Mouse (Mus musculus) heart, embryonic 15.5 days (tissue): Measurements from ENCODE around the gene Slc16a6. TPM values are rescaled to one million over a fixed set of nuclear protein-coding genes. Genes with fewer than 3 reads are reported as not detected.
A peak's percentile ranks its signal among the peaks of the same experiment; 100 is the strongest.

Experiments
- ATAC-seq: fragments of 200-750 bp; cut with Nextera tagmentation; replicated peaks from 2 replicates; pipeline ENCODE4 v1.8.0; 2017; ENCODE audit warnings: low read depth, moderate TSS enrichment; ENCODE audit not compliant: insufficient number of reproducible peaks, insufficient read depth, low FRiP score
- H3K27ac ChIP-seq: fragments of 300-500 bp; sonication (generic); 2 replicates; pipeline ENCODE4 v1.5.1; 2015; ENCODE audit warnings: mild to moderate bottlenecking, inconsistent platforms
- H3K27me3 ChIP-seq: fragments of 300-500 bp; sonication (generic); 2 replicates; pipeline ENCODE4 v1.6.1; 2015; ENCODE audit warnings: inconsistent platforms
- H3K36me3 ChIP-seq: fragments of 300-500 bp; sonication (generic); 2 replicates; pipeline ENCODE4 v1.6.1; 2015; ENCODE audit warnings: mild to moderate bottlenecking, inconsistent platforms
- H3K4me1 ChIP-seq: fragments of 300-500 bp; sonication (generic); replicated peaks from 2 replicates; pipeline ENCODE4 v1.6.1; 2015; ENCODE audit warnings: inconsistent platforms
- H3K4me2 ChIP-seq: fragments of 300-500 bp; sonication (generic); 2 replicates; pipeline ENCODE4 v1.6.1; 2015; ENCODE audit warnings: inconsistent platforms, mild to moderate bottlenecking, moderate library complexity
- H3K4me3 ChIP-seq: fragments of 300-500 bp; sonication (generic); 2 replicates; pipeline ENCODE4 v1.5.1; 2015; ENCODE audit warnings: mild to moderate bottlenecking, inconsistent platforms
- H3K9ac ChIP-seq: fragments of 300-500 bp; sonication (generic); 2 replicates; pipeline ENCODE4 v1.6.1; 2015; ENCODE audit warnings: mild to moderate bottlenecking, inconsistent platforms
- H3K9me3 ChIP-seq: fragments of 300-500 bp; sonication (generic); replicated peaks from 2 replicates; pipeline ENCODE4 v1.6.1; 2016; ENCODE audit warnings: inconsistent platforms
- WGBS: fragments of 180-500 bp; shearing (Covaris S2); methylation state at CpG from one replicate; pipeline ENCODE4 v1.1.7; 2015; ENCODE audit warnings: mixed read lengths; 5-methylcytosine and 5-hydroxymethylcytosine counted together
- polyA plus RNA-seq: library from polyadenylated mRNA; unstranded; fragments of >200 nt; fragmentation: Nextera tagmentation; extraction: Ambion mirVana; gene quantifications from 2 replicates; pipeline ENCODE4 v1.2.1, GENCODE M21; 2015

Slc16a6 gene
- polyA plus RNA-seq, 1 experiment from 2014 or later: 6.0 TPM

DNA sequence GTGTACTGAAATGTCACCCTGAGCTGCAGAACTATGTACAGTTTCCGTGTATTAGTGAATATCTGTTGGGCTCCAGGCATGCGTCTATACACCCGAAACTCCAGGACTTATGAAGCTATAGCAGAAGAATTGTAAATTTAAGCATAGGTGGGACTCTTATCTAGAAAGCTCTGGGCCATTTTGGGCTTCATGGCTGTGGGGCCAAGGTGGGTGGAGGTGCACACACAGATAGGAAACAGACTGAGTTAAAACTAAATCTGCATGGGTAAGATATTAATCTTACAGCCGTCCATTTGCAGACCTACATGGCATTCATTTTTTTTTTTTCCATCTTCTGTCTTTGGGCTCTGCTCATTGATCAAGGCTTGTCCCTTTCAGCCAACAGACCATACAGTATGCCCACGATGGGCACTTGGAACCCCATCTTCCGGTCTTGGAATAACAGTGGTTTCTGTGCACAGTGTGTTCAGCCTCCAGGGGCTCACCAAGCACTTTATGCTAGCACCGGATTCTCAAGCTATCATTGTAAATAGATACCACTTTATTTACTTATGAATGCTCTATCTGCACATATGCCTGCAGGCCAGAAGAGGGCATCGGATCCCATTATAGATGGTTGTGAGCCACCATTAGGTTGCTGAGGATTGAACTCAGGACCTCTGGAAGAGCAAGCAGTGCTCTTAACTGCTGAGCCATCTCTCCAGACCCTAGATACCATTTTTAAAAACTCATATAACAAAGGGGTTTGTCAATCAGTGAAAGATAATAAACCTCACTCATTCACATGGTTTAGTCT lies 29.7 kb downstream of the Slc16a6 start:
- Histone ChIP-seq H3K36me3 (no peaks in the 10 kb centered on the region), H3K27ac (no peak overlapping the region), H3K9ac (no peak overlapping the region), H3K4me1 (peaks cover 19% of the 10 kb centered on the region), H3K27me3 (no peaks in the 10 kb centered on the region), H3K4me3 (no peak overlapping the region), H3K9me3 (no peaks in the 10 kb centered on the region), H3K4me2 (no peak overlapping the region)
- no peak for ATAC-seq
- WGBS: 86% methylated on average over 8 of the region's 8 CpGs

DNA sequence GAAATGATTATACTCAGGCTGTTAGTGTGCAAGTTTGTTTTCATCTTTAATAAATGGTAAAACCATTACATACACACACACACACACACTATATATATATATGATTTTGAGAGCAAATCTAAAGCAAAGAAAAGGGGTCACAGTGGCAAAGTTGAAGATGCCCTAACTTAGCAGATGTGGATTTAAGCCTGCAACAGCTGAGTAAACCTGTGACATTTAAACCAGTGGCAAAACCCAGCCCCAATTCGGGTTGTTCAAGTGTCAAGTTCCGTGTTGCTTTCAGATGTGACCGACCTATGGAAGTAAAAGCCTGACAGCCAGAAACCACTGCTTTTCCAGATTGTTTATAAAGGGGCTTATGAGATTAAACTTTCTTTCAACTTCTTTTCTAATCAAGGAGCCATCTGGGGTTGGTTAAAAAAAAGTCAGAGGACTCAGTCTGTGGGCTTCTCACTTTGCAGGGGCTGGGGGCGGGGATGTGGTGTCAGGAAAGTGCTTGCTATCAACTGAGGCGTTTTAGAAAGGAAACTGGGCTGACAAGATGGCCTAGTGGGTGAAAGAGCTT lies 31.1 kb downstream of the Slc16a6 start:
- H3K9ac ChIP-seq: no peak overlapping the region
- H3K27ac ChIP-seq: no peak overlapping the region
- H3K36me3 ChIP-seq: 0 out of 2 replicates have a peak, but pooled peaks cover 2% of the 10 kb centered on the region
- WGBS: 48% methylated on average over 5 of the region's 5 CpGs
- H3K4me3 ChIP-seq: no peak overlapping the region
- no peaks in the 10 kb centered on the region for H3K9me3 ChIP-seq
- peaks cover 19% of the 10 kb centered on the region for H3K4me1 ChIP-seq
- no peak for ATAC-seq
- no peak overlapping the region for H3K4me2 ChIP-seq
- no peaks in the 10 kb centered on the region for H3K27me3 ChIP-seq

DNA sequence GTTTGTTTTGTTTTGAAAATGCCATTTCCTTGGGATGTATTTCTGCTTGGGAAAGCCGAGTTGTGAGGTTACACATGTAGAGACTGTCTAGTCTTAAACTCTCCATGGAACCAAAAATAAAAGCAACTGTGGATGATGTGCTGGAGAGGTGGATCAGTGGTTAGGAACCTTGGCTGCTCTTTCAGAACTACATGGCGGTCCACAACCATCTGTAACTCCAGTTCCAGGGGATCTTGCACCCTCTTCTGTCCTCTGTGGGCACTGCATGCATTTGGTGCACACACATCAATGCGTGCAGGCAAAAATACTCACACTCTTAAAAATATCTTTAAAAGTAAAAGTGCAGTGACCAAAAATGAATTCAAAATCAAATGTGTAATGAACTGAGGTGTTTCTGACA lies 32.3 kb downstream of the Slc16a6 start:
- no peak for ATAC-seq
- Histone ChIP-seq H3K27me3 (no peaks in the 10 kb centered on the region), H3K4me3 (no peak overlapping the region), H3K27ac (no peak overlapping the region), H3K36me3 (0 out of 2 replicates have a peak, but pooled peaks cover 10% of the 10 kb centered on the region), H3K4me2 (no peak overlapping the region; the same call in 1 of the 2 replicates), H3K9me3 (no peaks in the 10 kb centered on the region), H3K9ac (no peak overlapping the region), H3K4me1 (peaks cover 19% of the 10 kb centered on the region)
- WGBS: 61% methylated on average over 3 of the region's 3 CpGs

DNA sequence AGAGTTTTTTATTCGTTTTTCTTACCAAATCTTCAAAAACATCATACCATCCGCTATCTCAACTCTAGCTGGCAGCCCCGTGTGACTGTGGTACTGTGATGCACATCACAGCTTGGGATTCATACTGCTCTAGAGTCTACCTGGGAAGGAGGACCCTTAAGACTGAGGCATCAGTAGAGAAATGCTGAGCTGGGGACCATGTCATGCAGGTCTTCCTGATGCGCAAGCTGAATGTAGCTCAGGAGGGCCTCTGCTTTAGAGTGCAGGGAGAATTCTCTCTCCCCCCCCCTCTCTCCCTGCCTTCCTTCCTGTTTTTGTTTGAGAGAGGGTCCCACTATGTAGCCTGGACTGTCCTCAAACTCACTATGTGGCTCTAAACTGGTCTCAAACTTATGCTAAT lies 32.8 kb downstream of the Slc16a6 start:
- 0 out of 2 replicates have a peak overlapping the region, but pooled peaks have one; percentile 73 for H3K9ac ChIP-seq
- H3K27me3 ChIP-seq: no peaks in the 10 kb centered on the region
- peaks cover 19% of the 10 kb centered on the region for H3K4me1 ChIP-seq
- no peaks in the 10 kb centered on the region for H3K9me3 ChIP-seq
- ATAC-seq: no peak
- H3K4me3 ChIP-seq: peak overlapping the region; percentile 69
- no peak overlapping the region for H3K27ac ChIP-seq
- H3K36me3 ChIP-seq: peaks cover 13% of the 10 kb centered on the region; the same call in 1 of the 2 replicates
- 59% methylated on average over 4 of the region's 4 CpGs for WGBS
- peak overlapping the region; percentile 95 for H3K4me2 ChIP-seq

DNA sequence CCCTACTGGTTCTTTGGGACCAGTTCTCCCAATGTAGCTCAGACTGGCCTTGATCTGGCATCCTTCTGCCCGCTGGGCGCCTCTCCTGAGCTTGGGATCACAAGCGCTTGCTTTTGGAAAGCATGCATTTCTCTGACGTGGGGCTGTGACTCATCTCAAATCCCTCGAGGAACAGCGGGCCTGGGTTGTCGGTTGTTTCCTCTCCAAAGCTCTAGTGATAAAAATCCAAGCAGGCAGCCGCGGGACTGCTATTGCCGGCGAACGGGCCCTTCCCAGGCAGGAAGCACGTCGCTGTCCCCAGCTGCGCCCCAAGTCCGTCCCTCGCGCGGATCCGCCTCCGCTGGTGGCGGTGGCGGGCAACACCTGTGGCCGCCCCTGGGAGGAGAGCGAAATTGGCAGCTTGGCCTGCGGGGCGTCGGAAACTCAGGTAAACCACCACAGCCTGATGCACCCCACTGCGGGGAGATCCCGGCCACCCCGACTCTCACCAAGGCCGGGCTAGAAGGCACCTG lies 33.5 kb downstream of the Slc16a6 start:
- Histone ChIP-seq H3K4me1 (peaks cover 19% of the 10 kb centered on the region), H3K9me3 (no peaks in the 10 kb centered on the region), H3K27me3 (no peaks in the 10 kb centered on the region), H3K4me2 (peak overlapping the region; percentile 95), H3K27ac (peak overlapping the region; percentile 69), H3K9ac (peak overlapping the region; percentile 73), H3K4me3 (peak overlapping the region; percentile 69), H3K36me3 (peaks cover 21% of the 10 kb centered on the region)
- WGBS: 1% methylated on average over 32 of the region's 32 CpGs
- peak; percentile 82 for ATAC-seq

DNA sequence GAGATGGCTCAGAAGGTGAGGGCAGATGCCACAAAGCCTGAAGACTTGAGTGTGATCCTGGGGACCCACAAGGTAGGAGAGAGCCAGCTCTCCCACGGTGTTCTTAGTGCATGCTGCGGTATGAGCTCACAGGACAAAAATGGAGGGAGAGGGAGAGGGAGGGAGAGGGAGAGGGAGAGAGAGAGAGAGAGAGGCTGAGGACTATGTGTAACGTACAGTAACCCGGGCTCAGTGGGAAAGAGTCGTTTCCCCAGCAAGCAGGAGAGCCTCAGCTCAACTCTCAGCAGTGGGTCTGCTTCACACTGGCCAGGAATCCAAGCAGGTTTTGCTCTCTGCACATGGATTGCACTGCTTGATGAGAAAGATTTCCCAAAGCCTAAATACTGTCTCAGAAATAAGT lies 34.2 kb downstream of the Slc16a6 start:
- no peaks in the 10 kb centered on the region for H3K27me3 ChIP-seq
- ATAC-seq: 0 out of 2 replicates have a peak, but pooled peaks have one; percentile 10

DNA sequence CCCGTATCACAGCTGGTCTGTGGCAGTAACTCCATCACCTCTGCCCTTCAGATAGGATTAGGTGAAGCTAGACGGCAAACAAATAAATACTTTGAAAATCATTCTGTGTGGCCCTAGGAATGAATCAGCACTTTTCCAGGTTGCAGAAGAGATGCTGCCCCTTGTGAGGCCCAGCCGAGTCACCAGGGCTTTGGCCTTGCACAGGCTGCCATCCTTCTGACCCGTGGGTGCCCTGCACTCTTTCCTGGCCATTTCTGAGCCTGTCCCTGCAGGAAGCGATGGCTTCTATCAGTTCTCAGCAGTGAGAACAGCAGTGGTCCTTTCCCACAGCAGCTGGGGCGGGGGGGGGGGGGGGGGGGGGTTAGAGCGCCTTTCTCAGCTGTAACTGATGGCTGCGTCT lies 36.5 kb downstream of the Slc16a6 start:
- Histone ChIP-seq H3K4me1 (peaks cover 19% of the 10 kb centered on the region), H3K36me3 (peaks cover 33% of the 10 kb centered on the region), H3K27me3 (no peaks in the 10 kb centered on the region), H3K9me3 (no peaks in the 10 kb centered on the region), H3K27ac (no peak overlapping the region), H3K4me2 (no peak overlapping the region), H3K4me3 (no peak overlapping the region), H3K9ac (no peak overlapping the region)
- 54% methylated on average over 8 of the region's 8 CpGs for WGBS
- no peak for ATAC-seq

More for the DNA sequence above, 34.2 kb downstream of the Slc16a6 start:
- Histone ChIP-seq H3K4me3 (peak overlapping the region; percentile 69), H3K9ac (peak overlapping the region; percentile 73; the same call in 1 of the 2 replicates), H3K36me3 (peaks cover 27% of the 10 kb centered on the region), H3K27ac (peak overlapping the region; percentile 69), H3K4me2 (peak overlapping the region; percentile 95), H3K4me1 (peaks cover 19% of the 10 kb centered on the region), H3K9me3 (no peaks in the 10 kb centered on the region)
- WGBS: 12% methylated on average over 5 of the region's 5 CpGs

DNA sequence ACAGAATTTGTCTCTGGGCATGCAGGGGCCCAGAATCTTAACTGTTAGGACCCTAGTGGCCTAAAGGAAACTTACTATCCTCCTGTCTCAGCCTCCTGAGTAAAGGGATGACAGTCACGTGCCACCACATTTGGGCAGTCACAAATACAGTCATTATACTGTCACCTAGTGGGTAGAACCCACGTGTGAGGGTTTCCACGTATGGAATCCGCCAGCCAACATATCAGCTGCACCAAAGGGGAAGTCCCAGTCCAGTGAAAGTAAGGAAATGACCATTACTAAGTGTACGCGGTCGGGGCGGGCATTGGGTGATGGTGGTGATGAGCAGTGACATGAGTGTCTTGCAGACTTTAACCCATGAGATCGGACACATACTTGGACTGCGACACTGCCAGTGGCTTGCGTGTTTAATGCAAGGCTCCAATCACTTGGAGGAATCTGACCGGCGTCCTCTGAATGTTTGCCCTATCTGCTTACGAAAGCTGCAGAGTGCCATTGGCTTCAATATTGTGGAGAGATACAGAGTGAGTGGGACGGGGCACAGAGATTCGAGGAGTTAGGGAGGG lies 39.1 kb downstream of the Slc16a6 start:
- H3K27ac ChIP-seq: no peak overlapping the region
- no peaks in the 10 kb centered on the region for H3K9me3 ChIP-seq
- H3K4me1 ChIP-seq: peaks cover 12% of the 10 kb centered on the region
- H3K4me2 ChIP-seq: no peak overlapping the region
- H3K4me3 ChIP-seq: no peak overlapping the region
- no peaks in the 10 kb centered on the region for H3K27me3 ChIP-seq
- no peak for ATAC-seq
- peaks cover 51% of the 10 kb centered on the region for H3K36me3 ChIP-seq
- 88% methylated on average over 16 of the region's 16 CpGs for WGBS
- no peak overlapping the region for H3K9ac ChIP-seq

DNA sequence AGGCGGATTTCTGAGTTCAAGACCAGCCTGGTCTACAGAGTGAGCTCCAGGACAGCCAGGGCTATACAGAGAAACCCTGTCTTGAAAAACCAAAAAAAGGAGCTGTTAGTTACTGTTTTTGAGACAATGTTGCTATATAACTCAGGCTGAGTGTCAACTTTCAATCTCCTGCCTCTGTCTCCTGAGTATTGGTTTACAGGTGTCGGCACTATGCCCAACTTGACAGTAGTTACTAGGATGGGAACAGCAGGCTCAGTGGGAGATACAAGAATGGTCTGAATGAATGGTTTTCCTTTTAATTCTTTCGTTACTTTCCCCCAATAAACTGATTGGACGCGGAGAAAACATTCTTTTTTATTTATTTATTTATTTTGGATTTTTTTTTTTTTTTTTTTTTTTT lies 46.0 kb downstream of the Slc16a6 start:
- no peak for ATAC-seq
- Histone ChIP-seq H3K4me3 (no peak overlapping the region), H3K4me2 (no peak overlapping the region), H3K36me3 (peaks cover 29% of the 10 kb centered on the region), H3K9ac (no peak overlapping the region), H3K4me1 (peaks cover 18% of the 10 kb centered on the region), H3K27ac (no peak overlapping the region), H3K27me3 (no peaks in the 10 kb centered on the region), H3K9me3 (no peaks in the 10 kb centered on the region)
- 96% methylated on average over 5 of the region's 5 CpGs for WGBS

DNA sequence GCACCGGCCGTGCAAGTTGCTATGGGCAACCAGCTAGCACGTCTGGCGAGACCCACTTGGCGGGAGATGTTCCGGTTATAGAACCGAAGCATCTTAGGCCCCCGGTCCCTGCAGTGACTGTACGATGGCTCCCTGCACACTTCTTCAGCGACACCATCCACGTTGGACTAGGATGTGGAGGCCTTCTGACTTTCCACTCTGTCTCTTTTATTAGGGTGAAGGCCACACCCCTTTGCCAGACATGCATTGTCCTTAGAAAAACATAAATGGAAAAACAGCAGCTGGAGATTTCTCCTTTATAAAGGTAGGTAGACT lies 47.2 kb downstream of the Slc16a6 start:
- H3K27me3 ChIP-seq: no peaks in the 10 kb centered on the region
- H3K9ac ChIP-seq: peak overlapping the region; percentile 72
- WGBS: under 1% methylated on average over 11 of the region's 11 CpGs
- H3K4me1 ChIP-seq: peaks cover 14% of the 10 kb centered on the region
- H3K36me3 ChIP-seq: peaks cover 29% of the 10 kb centered on the region
- peak overlapping the region; percentile 72 for H3K4me3 ChIP-seq
- H3K4me2 ChIP-seq: peak overlapping the region; percentile 75
- H3K9me3 ChIP-seq: no peaks in the 10 kb centered on the region
- ATAC-seq: no peak
- peak overlapping the region; percentile 88 for H3K27ac ChIP-seq

DNA sequence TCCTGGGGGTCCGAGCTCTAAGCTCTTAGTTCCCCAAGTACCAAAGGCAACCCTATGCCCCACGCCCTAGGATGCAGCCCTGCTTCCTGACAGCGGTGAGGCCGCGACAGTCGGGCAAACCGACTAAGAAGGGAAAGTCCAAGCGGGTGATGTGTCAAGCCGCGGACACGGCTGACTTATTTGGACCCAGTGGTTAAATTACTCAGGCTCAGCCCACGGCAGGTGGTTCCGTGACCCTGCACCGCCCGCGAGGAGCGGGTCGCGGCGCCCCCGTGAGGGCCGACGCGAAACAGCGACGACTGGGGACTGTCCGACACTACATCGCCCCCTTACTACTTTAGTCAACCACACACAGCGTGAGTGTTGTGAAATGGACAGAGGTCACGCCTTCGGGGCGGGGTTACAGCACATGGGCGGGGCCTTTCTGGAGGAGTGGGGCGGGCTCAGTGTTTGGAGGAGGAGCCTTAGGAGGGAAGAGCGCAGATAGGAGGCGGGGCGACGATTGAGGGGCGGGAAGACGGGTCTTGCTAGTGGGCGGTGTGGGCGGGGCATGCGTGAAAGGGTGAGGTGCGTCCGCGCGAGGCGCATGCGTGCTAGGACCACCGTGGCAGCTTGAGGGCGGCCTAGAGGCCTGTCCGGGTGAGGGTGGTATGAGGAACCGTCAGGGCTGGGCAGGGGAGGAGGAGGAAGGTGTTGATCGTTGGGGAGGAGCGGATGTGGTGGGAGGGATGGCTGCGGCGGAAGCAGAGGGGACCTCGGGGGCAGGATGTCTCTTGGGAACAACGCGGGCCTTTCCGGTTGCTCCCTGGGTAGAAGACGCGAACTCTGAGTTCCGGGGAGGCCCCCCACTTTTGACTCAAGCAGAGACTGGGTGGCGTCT lies 47.8 kb downstream of the Slc16a6 start, which contains the start of gene Amz2:
Gene Amz2, plus strand, starts transcription at position 555 of the 880 bp plus-strand sequence.
- peak; percentile 97 for ATAC-seq
- peak within 1 kb of the TSS; percentile 72 for H3K4me3 ChIP-seq
- H3K27ac ChIP-seq: peak within 1 kb of the TSS; percentile 88
- peak within 1 kb of the TSS; percentile 75 for H3K4me2 ChIP-seq
- no peaks in the 10 kb centered on the region for H3K27me3 ChIP-seq
- H3K9me3 ChIP-seq: no peaks in the 10 kb centered on the region
- 1% methylated on average over 65 of the region's 65 CpGs for WGBS
- H3K4me1 ChIP-seq: peaks cover 10% of the 10 kb centered on the region
- H3K36me3 ChIP-seq: peaks cover 24% of the 10 kb centered on the region
- H3K9ac ChIP-seq: peak within 1 kb of the TSS; percentile 72
